Mouse (Mus musculus) thymus, adult 2 months (tissue): ENCODE measurements around the gene Pex14.

Experiments
- CTCF ChIP-seq: fragments of 200-500 bp; IDR thresholded peaks from 2 replicates; pipeline ENCODE4 v1.5.1; 2012; ENCODE audit warnings: mild to moderate bottlenecking, control low read depth, low read length, moderate library complexity, borderline replicate concordance; ENCODE audit not compliant: control insufficient read depth, poor library complexity, insufficient read depth; ENCODE audit errors: extremely low read depth
- POLR2A ChIP-seq: fragments of 200-500 bp; IDR thresholded peaks from 2 replicates; pipeline ENCODE4 v1.6.1; 2012; ENCODE audit warnings: mild to moderate bottlenecking, low read length, control low read depth, moderate library complexity; ENCODE audit not compliant: control insufficient read depth, poor library complexity, insufficient read depth; ENCODE audit errors: extremely low read depth

GRCm38 (mm10) chr4:149125341-149126114 lies 25.9 kb upstream of the Pex14 start:
- TF ChIP-seq CTCF (no peak), POLR2A (no peak)
